Mouse (Mus musculus) liver, embryonic 14.5 days (tissue): ENCODE results near the gene Pik3r2. TPM values are rescaled to one million over a fixed set of nuclear protein-coding genes. Genes with fewer than 3 reads are reported as not detected.

Experiments used
- ATAC-seq: fragments of 200-750 bp; cut with Nextera tagmentation; 2 replicates; pipeline ENCODE4 v1.8.0; 2017; ENCODE audit warnings: moderate number of reproducible peaks, mild to moderate bottlenecking, moderate library complexity; ENCODE audit not compliant: insufficient read depth
- DNase-seq, 3 experiments: peaks; one replicate each; pipeline ENCODE4 v3.0.0-alpha.2; 2012 to 2013; ENCODE audit warnings: low read depth in 3 of 3, low spot score in 3 of 3
- H3K27ac ChIP-seq: fragments of 300-500 bp; sonication (generic); 2 replicates; pipeline ENCODE4 v1.5.1; 2014; ENCODE audit warnings: moderate library complexity, mild to moderate bottlenecking, control low read depth, inconsistent platforms
- H3K27me3 ChIP-seq: fragments of 300-500 bp; sonication (generic); 2 replicates; pipeline ENCODE4 v1.6.1; 2014; ENCODE audit warnings: mild to moderate bottlenecking, low read length, moderate library complexity; ENCODE audit not compliant: control insufficient read depth, insufficient read depth
- H3K36me3 ChIP-seq: fragments of 300-500 bp; sonication (generic); replicated peaks from 2 replicates; pipeline ENCODE4 v1.6.1; 2014; ENCODE audit warnings: low read depth; ENCODE audit not compliant: control insufficient read depth, insufficient read depth
- H3K4me1 ChIP-seq, 2 experiments: fragments of 200-500 bp in 1 of 2; fragments of 300-500 bp in 1 of 2; sonication (generic) in 1 of 2; replicated peaks; 2 replicates each; pipeline ENCODE4 v1.6.1; 2012 to 2014; ENCODE audit warnings: antibody characterized with exemption in 1 of 2, inconsistent platforms in 1 of 2, low read length in 1 of 2; ENCODE audit not compliant: control insufficient read depth in 2 of 2, insufficient read depth in 2 of 2
- H3K4me2 ChIP-seq: fragments of 300-500 bp; sonication (generic); 2 replicates; pipeline ENCODE4 v1.6.1; 2014; ENCODE audit warnings: low read depth, mild to moderate bottlenecking, control low read depth, moderate library complexity
- H3K4me3 ChIP-seq, 2 experiments: fragments of 200-500 bp in 1 of 2; fragments of 300-500 bp in 1 of 2; sonication (generic) in 1 of 2; 2 replicates each; pipeline ENCODE4 v1.5.1; 2012 to 2014; ENCODE audit warnings: low read depth in 2 of 2, low read length in 2 of 2, mild to moderate bottlenecking in 2 of 2, control low read depth in 1 of 2, inconsistent platforms in 1 of 2, moderate library complexity in 1 of 2; ENCODE audit not compliant: insufficient read depth in 1 of 2
- H3K9ac ChIP-seq: fragments of 300-500 bp; sonication (generic); replicated peaks from 2 replicates; pipeline ENCODE4 v1.6.1; 2014; ENCODE audit warnings: mild to moderate bottlenecking, control low read depth, moderate library complexity
- H3K9me3 ChIP-seq: fragments of 300-500 bp; sonication (generic); 2 replicates; pipeline ENCODE4 v1.6.1; 2016; ENCODE audit warnings: low read length, mixed read lengths; ENCODE audit not compliant: control insufficient read depth
- CTCF ChIP-seq: IDR thresholded peaks from 2 replicates; pipeline ENCODE4 v1.5.1; 2016; ENCODE audit warnings: antibody characterized with exemption, low read depth, control low read depth
- EP300 ChIP-seq: IDR thresholded peaks from 2 replicates; pipeline ENCODE4 v1.6.1; 2016; ENCODE audit warnings: antibody characterized with exemption, low read depth
- WGBS: fragments of 180-500 bp; shearing (Covaris S2); extraction: QIAGEN DNeasy Blood & Tissue Kit; methylation state at CpG from one replicate; pipeline ENCODE4 v1.1.7; 2014; ENCODE audit not compliant: insufficient replicate concordance; 5-methylcytosine and 5-hydroxymethylcytosine counted together
- polyA plus RNA-seq, 2 experiments: library from polyadenylated mRNA; depleted of rRNA in 1 of 2; stranded (reverse) in 1 of 2; unstranded in 1 of 2; fragments of >200 nt; fragmentation: Nextera tagmentation in 1 of 2; extraction: Ambion mirVana in 1 of 2; gene quantifications; 2 replicates each; pipeline versions ENCODE4 v1.2.1 to v1.2.3; 2012 to 2014

The Pik3r2 gene
- polyA plus RNA-seq, 2 experiments, result 8.2 to 17.5 TPM

GRCm38 (mm10) chr8:70755661-70756475 is 20.6 kb downstream of the Pik3r2 start:
- no peaks in the 10 kb centered on the region; the same call in 1 of the 2 replicates for H3K36me3 ChIP-seq
- no peak for DNase-seq
- H3K4me1 ChIP-seq, result peaks cover 11 to 27% of the 10 kb centered on the region in 2 experiments
- no peak for TF ChIP-seq CTCF
- no peak for TF ChIP-seq EP300
- no peaks in the 10 kb centered on the region for H3K9me3 ChIP-seq
- peak overlapping the region; percentile 83 for H3K4me2 ChIP-seq
- no peak overlapping the region for H3K27ac ChIP-seq
- 81% methylated on average over 24 of the region's 24 CpGs for WGBS
- H3K4me3 ChIP-seq, result peak overlapping the region in 1 of 2 experiments; percentile 52; a peak in 2 of 4 replicates
- no peak overlapping the region for H3K9ac ChIP-seq
- H3K27me3 ChIP-seq, result no peaks in the 10 kb centered on the region
- ATAC-seq, result no peak

- Histone ChIP-seq H3K4me3 (peak overlapping the region; percentile 52 to 66), H3K9me3 (no peaks in the 10 kb centered on the region), H3K4me2 (peak overlapping the region; percentile 83), H3K4me1 (peaks cover 11 to 27% of the 10 kb centered on the region in 2 experiments), H3K27ac (no peak overlapping the region), H3K36me3 (no peaks in the 10 kb centered on the region; the same call in 1 of the 2 replicates), H3K9ac (peak overlapping the region; percentile 72), H3K27me3 (no peaks in the 10 kb centered on the region)
- 14% methylated on average over 50 of the region's 50 CpGs for WGBS
- no peak for TF ChIP-seq EP300
- TF ChIP-seq CTCF, result no peak
- peak; percentile 28 for ATAC-seq
- no peak for DNase-seq
Measured at GRCm38 (mm10) chr8:70754871-70755660, 21.4 kb downstream of the Pik3r2 start.

GRCm38 (mm10) chr8:70754043-70754870 is 22.3 kb downstream of the Pik3r2 start, which contains the start of gene Rab3a:
Gene Rab3a (plus strand): TSS chr8:70754679.
- Histone ChIP-seq H3K4me3 (peak within 1 kb of the TSS; percentile 52 to 66), H3K9me3 (no peaks in the 10 kb centered on the region), H3K36me3 (no peaks in the 10 kb centered on the region; the same call in 1 of the 2 replicates), H3K4me1 (peaks cover 4 to 20% of the 10 kb centered on the region in 2 experiments), H3K27ac (peak within 1 kb of the TSS; percentile 14), H3K9ac (peak within 1 kb of the TSS; percentile 72), H3K4me2 (peak within 1 kb of the TSS; percentile 83), H3K27me3 (no peaks in the 10 kb centered on the region; the same call in 1 of the 2 replicates)
- WGBS, result 7% methylated on average over 37 of the region's 37 CpGs
- TF ChIP-seq CTCF (no peak), EP300 (no peak)
- DNase-seq (peak; percentile 96 to 98 (median 97)), ATAC-seq (peak; percentile 97)

- TF ChIP-seq CTCF (no peak), EP300 (no peak)
- DNase-seq (no peak), ATAC-seq (no peak)
- H3K4me2 ChIP-seq, result peak overlapping the region; percentile 83
- H3K9me3 ChIP-seq, result no peaks in the 10 kb centered on the region
- no peaks in the 10 kb centered on the region; the same call in 1 of the 2 replicates for H3K36me3 ChIP-seq
- H3K4me1 ChIP-seq, result peaks cover 3 to 18% of the 10 kb centered on the region in 2 experiments
- H3K9ac ChIP-seq, result no peak overlapping the region
- no peak overlapping the region for H3K27ac ChIP-seq
- WGBS, result 5% methylated on average over 21 of the region's 21 CpGs
- no peak overlapping the region; a peak in 1 of 4 replicates for H3K4me3 ChIP-seq
- no peaks in the 10 kb centered on the region; the same call in 1 of the 2 replicates for H3K27me3 ChIP-seq
Measured at GRCm38 (mm10) chr8:70753151-70753550, 23.4 kb downstream of the Pik3r2 start.
